Mouse (Mus musculus) frontal cortex, postnatal 10 days (tissue): ENCODE measurements around the gene Rps27.
"Not testable (repeated sequence)": the region's sequence is repeated elsewhere in the genome, so short reads cannot be mapped to it uniquely, and the experiment has no call there.

Experiments
- DNase-seq, 2 experiments: peaks; one replicate each; pipeline ENCODE4 v3.0.0; 2022; ENCODE audit warnings: low spot score in 2 of 2, mixed read lengths in 1 of 2

Gene Rps27

DNA sequence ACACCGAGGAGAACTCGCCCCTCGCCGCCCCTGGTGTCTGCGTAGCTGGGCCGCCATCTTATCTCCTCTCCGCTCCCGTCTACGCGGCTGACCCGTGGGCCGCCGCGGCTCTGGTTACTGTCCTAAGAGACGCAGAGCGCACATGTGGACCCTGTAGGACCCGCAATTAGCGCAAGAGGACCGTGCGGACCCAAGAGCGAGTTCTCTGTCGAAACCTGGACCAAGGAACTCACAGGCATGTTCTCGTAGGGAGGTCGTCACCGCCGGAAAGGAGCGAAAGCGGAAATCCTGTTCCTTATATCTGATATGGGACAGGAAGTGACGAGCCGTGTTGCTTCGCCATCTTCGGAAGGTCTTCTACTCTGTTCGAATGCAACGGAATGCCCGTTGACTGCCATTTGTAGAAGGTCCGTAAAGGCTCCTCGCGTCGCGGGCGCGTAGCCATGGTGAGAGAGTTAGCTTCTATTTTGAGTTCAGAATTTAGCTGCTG is at the start of gene Rps27, which contains the start of gene Rab13:
Rps27 (minus strand) TSS at position 275 of the 490 bp plus-strand sequence.
Rab13 (plus strand) TSS at position 319 of the 490 bp plus-strand sequence.
- DNase-seq, result peak; percentile 87 to 88

- DNase-seq, result no peak
These were observed 45.1 kb upstream of the Rps27 start for GRCm38 (mm10) chr3:90258521-90258920.

DNA sequence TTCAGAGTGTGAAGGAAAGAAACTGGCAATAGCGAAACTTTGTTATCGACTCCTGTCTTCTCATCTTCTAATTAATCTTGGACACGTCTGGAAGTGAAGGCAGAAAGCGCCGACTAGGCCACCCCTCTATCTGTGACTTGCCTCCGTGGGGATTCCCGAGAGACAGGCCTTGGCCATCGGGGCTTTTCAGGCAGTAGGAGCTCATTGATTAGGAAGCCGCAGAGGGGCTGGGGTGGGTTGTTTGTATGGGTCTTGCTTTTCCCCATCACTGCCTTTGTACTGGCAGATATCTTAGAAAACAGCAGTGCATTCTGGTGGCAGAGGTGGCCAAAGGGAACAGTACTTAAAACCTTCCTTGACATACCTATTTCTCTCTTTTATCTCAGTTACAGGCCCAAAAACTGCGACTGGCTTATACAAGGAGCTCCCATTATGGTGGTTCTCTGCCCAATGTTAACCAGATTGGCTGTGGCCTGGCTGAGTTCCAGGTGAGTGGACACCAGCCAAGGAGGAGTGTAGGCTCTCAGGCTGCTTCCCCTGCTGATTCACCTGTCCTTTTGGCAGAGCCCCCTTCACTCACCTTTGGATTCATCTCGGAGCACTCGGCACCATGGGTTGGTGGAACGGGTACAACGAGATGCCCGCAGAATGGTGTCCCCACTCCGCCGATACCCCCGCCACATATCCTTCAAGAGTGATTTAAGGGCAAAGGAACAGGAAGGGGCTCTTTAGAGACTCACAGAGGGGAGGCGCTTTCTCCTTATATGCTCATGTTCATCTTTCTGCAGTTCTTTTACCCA is 43.5 kb upstream of the Rps27 start:
- DNase-seq, result no peak

- DNase-seq, result no peak
These were observed 42.4 kb upstream of the Rps27 start for GRCm38 (mm10) chr3:90255784-90256353.

- DNase-seq, result no peak
These were observed 41.7 kb upstream of the Rps27 start for GRCm38 (mm10) chr3:90255194-90255565.

DNA sequence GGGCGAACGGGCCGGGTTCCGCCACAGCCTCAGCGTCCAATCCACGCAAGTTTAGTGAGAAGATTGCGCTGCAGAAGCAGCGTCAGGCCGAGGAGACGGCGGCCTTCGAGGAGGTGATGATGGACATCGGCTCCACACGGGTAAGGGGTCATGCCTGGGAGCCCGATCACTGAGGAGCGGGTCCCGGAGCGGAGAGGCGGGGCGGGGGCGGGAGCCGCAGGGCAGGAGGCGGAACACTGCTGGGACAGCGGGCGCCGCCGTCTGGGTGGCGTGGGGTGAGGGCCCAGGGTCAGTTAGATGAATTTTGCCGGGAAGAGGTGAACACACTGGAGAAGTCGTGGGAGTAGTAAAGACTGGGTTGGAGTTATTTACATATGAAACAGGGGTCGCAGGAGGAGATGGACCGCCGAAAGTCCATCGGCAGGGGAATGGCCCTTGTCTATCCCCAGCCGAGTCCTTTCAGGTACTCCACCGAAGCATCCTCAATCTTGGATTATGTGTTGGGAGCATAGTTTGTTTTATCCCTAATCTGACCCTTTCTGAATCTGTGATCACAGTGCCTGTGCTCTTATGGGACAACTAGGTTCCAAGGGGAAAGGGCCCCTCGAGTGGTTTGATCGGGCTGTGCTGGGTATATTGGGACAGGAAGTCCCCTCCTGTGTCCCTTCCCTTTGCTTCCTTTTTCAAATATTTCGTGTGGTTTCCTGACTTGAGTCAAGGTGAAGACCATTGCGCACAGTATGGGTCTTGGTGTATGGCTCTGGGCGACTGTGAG is 41.2 kb upstream of the Rps27 start:
- DNase-seq, result no peak

DNA sequence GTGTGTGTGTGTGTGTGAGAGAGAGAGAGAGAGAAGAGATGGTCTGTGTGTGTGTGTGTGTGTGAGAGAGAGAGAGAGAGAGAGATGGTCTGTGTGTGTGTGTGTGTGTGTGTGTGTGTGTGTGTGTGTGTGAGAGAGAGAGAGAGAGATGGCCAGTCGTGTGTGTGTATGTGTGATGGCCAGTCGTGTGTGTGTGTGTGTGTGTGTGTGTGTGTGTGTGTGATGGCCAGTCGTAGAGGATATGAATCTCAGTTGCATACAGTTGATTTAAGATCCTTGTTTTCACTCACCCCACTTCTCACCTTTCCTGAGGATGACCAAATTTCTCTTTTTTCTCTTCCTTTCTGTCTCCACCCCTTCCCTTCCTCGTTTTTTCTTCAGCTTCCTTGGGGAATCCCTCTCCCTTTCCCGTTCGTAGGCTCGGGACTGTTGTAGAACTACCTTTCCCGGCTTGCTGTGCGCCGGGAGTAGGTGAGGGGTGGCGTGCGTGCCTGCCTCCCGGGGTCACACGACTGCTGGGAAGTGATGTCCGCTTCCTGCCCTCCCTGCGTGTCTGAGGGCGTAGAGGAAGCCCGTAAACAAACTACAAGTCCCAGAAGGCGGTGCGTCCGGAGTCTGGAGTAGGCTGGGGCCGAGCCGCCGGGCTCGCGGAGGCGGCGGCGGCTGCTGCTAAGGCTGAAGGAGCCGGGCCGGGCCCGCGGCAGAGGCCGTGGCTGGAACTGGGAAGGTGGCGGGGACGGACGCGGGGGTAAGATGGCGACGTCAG is 40.4 kb upstream of the Rps27 start, which contains the start of gene Crtc2:
Crtc2 (plus strand) TSS at position 511 of the 766 bp plus-strand sequence.
- DNase-seq, result peak; percentile 95 to 97

- not testable (repeated sequence) for DNase-seq
These were observed 39.7 kb upstream of the Rps27 start for GRCm38 (mm10) chr3:90253174-90253573.

DNA sequence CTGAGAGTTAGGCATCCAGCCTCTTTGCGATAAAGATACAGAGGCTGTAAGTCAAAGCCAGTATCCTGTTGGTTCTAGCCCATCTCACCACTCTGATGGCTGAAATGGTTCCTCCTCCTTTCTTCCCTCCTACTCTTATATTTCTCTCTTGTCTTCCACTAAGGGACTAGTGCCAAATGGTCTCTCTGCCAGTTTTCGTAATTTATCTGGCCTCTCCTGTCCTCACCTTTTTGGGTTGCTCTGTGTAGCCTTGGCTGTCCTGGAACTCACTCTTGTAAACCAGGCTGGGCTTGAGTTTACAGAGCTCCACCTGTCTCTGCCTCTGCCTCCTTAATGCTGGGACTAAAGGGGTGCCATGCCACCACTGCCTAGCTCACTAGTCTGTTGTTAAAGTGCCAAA is 39.2 kb upstream of the Rps27 start:
- not testable (repeated sequence) for DNase-seq

DNA sequence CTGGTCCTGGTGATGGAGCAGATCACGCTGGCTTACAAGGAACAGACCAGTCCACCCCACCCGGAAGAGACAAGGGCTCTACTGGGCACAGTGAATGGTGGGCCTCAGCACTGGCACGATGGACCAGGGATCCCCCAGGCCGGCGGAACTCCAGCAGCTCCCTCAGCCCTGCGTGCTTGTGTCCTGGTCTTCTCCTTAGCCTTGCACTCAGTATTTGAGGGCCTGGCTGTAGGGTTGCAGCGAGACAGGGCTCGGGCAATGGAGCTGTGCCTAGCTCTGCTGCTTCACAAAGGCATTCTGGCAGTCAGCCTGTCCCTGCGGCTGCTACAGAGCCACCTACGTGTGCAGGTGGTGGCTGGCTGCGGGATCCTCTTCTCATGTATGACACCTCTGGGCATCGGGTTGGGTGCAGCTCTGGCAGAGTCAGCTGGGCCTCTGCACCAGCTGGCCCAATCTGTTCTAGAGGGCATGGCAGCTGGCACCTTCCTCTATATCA is 38.3 kb upstream of the Rps27 start:
- not testable (repeated sequence) for DNase-seq

GRCm38 (mm10) chr3:90250791-90251190 is 37.3 kb upstream of the Rps27 start:
- no peak for DNase-seq

GRCm38 (mm10) chr3:90248746-90249100 is 35.3 kb upstream of the Rps27 start:
- DNase-seq, result no peak

DNA sequence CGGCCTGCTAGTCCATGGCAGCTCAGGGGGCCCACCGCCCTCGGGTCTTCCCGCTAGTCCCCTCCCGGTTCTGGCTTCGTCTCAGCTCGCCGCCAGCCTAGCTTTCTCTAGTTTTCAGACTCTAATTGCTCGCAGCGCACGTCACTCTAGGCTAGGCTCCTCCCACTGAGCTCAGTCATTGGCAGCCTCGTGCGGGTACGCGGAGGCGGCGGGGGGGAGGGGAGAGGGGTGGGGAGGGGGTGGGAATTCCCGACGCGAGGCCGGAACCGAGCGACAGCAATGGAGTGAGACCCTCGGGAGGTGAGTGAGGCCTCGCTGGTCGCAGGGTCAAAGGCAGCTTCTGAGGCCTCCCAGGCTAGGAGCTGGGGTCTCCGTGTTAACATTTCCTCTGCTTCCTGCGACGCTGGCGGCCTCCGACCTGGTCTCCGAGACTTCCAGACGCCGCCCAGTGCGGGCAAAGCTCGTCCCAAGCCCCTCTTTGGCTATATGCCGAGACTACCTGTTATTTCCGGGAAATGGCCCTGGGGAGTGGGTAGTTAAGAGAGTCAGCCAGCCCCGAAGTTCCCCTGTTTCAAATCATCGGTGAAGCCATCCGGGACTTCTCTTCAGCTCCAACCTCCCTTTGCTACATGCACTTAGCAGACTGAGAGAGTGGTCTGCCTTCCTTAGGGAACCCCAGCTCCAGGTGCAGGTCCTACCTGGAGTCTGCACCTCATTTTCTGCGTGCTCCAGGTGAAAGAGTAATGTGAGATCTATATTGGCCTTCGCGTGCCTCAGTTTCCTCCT is 34.7 kb upstream of the Rps27 start, which contains the start of gene Slc39a1:
Slc39a1 (plus strand) TSS at position 213 of the 786 bp plus-strand sequence.
- peak; percentile 90 to 92 for DNase-seq

DNA sequence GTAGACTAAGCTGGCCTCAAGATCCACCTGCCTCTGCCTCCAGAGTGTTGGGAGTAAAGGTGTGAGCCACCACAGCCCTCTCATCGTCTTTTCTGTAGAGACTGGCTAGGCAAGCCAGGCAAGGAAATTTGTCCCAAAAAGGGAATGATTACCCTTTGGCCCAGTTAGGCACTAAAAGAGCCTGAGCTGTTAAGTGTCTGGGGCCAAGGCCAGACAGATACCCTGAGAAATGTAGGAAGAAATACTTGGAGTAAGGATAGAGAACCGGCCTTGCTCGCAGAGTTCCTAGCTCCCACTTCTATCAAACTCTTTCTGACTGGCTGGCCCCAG is 34.1 kb upstream of the Rps27 start:
- DNase-seq, result no peak

- no peak for DNase-seq
These were observed 32.0 kb upstream of the Rps27 start for GRCm38 (mm10) chr3:90245406-90245805.

DNA sequence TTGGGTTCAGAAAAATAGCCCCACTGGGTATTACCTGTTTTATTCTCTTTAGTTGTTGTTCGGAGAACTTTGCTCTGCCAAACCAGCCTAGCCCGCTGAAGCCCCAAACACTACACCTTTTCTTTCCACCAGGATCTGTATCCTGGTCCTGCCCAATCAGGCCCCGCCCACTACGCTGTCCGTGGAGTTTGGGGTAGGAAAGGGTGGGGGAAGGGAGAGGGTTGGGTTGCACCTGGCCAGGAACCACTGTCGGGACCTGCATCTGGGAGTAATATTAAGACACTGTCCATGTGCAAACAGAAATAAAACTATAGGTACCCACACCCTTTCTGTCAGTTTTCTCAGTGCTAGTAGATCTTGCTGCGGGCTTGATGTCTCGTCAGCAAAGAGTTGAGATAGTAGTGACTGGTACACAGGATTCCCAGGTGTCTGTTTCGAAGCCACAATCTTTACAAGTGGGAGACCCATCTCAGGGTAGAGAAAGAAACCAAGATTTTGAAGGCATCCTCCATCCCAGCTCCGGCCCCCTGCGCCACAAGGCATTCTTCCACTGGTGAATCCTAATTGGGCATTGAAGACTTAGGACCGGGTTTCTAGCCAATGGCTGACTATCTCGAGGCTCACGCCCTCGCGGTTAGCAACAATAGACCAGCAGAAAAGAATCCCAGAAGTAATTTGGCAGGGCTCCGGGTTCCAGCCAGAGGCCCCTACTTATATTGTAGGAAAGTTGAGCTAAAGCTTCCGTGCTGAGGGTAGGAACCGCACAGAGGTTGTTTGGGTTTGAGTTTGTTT is 29.7 kb upstream of the Rps27 start, which contains the start of gene Creb3l4:
Creb3l4 (minus strand) TSS at position 529 of the 792 bp plus-strand sequence.
- no peak for DNase-seq

DNA sequence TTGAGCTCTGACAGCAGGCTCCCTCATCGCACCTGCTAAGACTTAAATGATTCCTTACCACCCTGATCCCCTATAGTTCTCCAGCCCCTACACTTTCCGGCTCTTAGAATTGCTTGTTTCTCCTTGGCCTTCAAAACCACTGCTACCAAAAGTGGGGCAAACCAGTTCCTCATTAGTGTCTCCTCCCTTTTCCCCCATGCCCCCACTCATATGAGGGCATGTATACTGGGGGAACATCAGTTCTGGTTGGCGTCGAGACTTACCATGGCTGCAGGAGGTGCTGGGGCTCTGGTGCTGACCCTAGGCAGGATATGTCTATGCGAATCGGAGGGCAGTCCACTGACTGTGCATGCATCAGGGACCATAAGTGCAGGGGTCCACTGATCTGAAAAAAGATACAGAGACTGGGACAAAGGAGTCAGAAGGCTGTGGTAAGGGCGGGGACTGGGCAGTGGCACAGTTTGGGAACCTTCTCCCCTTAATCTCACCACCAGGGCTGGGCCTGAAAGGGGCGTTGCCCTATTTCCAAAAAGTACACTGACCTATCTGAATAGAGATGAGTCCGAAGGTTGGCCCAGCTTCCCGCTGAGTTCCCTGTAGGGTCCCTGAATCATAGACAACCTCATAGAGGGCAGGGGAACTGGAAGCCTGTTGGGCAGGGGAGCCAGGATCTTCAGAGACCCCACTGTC is 28.4 kb upstream of the Rps27 start:
- DNase-seq, result no peak

DNA sequence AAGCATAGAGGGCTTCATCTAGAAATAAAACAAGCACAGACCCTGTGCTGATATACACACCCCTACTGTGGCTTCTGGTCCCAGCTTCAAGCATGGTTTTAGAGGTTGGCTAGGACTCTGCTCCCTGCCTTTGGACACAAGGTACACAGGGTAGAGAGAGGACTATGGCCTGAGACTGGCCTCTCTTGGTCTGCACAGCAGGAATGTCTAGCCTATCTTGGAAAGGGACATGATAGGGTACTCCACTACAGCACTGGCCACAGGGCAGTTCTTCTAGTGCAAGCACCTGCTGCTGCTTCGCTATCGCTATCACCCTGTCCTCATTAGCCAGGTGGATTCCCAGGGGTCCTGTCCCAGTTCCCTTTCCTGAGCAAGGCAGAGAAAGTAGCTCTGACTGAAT is 27.8 kb upstream of the Rps27 start:
- DNase-seq, result no peak
